Mouse (Mus musculus) retina, adult 2 months (tissue): Measurements from ENCODE around the gene Slc2a8.
"Not testable (repeated sequence)": the region's sequence is repeated elsewhere in the genome, so short reads cannot be mapped to it uniquely, and the experiment has no call there.

Experiments used
- DNase-seq: peaks from one replicate; pipeline ENCODE4 v3.0.0-alpha.2; 2012; ENCODE audit warnings: low read depth, low spot score

Slc2a8 gene

DNA sequence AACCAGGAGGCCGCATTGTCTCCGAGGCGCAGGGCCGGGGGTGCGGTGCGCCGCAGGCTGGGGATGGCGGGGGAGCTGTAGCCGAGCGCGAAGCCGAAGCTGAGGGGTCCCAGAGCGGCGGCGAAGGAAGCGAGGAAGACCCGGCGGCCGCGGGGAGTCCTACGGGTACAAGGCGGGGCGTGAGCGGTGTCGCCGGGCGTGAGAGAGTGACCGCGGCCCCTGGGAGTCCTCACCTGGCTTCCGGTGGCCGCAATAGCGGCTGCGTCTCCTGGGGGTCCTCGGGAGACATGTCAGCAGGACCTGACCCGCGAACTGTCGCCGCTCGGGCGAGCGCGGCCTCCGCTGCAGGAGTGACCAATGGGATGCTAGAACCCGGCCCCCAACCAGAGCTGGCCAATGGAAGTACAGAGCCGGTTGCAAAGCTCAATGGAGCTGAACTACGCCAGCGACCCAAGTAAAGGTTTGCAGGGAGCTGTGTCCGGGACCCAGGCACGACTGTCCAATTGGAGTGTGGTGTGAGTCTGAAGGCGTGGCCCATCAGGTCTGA is at the start of gene Slc2a8:
TSS of gene Slc2a8 (minus strand) at position 359 of the 547 bp plus-strand sequence.
- DNase-seq, result peak; percentile 78

DNA sequence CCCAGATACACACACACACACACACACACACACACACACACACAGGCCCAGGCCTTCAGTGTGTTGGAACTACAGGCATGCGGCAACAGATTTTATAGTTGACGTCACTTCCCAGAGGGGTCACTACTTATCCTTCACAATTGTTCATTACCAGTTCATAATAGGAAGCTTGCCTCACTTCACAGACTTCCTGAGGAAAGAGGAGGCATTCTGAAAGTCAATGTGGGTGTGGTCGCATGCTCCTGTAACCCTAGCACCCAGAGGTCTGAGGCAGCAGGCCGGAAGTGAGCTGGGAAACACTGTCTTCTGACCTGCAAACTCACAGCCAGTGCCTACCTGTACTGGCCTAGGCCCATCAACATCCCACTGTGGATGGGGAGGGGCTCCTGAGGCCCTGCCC is 43.2 kb upstream of the Slc2a8 start:
- no peak for DNase-seq

- DNase-seq, result no peak
Measured at GRCm38 (mm10) chr2:33024564-33024963, 42.7 kb upstream of the Slc2a8 start.

- no peak for DNase-seq
Measured at GRCm38 (mm10) chr2:33022846-33023245, 41.0 kb upstream of the Slc2a8 start.

DNA sequence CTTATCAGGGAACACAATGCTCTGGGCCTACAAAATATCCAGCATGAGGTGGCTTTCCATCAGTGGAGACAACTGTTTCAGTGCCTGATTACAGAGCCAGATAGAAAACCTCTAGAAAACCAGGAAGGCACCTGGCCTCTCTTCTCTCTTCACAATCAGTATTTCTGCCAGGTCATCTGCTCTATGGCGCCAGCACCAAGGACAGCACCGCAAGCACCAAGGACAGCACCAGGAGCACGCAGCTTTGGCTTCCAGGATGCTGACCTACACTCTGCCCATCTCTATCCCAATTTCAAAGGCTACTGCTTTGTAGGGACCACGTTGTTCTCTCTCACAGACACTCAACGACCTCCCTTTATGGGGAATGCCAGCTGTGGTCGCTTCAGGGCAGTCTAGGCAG is 36.1 kb upstream of the Slc2a8 start:
- no peak for DNase-seq

- no peak for DNase-seq
Measured at GRCm38 (mm10) chr2:33017191-33017590, 35.3 kb upstream of the Slc2a8 start.

DNA sequence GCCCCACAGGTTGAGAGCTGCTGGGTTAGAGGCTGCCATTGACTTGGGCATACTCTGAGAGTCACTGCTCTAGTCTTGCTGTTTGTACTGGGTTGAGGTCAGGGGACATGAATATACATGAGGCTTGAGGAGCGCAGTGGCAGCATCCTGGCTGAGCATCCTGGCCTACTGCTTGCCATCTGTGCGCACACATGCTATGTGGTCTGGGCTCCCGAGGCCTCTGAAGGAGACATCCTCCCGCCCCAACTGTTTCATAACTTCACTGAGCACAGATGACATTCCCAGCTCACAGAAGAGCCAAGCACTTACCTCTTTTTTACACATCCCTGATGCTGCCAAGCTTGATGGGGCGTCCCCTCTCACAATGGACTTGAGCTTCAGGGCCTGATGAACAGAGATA is 33.0 kb upstream of the Slc2a8 start:
- DNase-seq, result no peak

DNA sequence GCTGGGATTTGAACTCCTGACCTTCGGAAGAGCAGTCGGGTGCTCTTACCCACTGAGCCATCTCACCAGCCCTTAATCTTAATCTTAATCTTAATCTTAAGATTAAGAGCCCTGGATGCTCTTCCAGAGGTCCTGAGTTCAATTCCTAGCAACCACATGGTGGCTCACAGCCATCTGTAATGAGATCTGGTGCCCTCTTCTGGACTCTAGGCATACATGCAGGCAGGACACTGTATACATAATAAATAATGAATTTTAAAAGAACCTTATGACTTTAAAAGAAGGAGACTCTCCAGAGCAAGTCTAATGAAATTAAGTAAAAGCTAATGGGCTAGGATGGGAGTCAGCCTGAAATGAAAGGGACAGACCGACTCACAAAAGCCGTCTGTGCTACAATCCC is 27.2 kb upstream of the Slc2a8 start:
- not testable (repeated sequence) for DNase-seq

GRCm38 (mm10) chr2:33005041-33005440 is 23.2 kb upstream of the Slc2a8 start:
- no peak for DNase-seq

- no peak for DNase-seq
Measured at GRCm38 (mm10) chr2:33002144-33002543, 20.3 kb upstream of the Slc2a8 start.

GRCm38 (mm10) chr2:32999752-33000151 is 17.9 kb upstream of the Slc2a8 start:
- DNase-seq, result no peak

DNA sequence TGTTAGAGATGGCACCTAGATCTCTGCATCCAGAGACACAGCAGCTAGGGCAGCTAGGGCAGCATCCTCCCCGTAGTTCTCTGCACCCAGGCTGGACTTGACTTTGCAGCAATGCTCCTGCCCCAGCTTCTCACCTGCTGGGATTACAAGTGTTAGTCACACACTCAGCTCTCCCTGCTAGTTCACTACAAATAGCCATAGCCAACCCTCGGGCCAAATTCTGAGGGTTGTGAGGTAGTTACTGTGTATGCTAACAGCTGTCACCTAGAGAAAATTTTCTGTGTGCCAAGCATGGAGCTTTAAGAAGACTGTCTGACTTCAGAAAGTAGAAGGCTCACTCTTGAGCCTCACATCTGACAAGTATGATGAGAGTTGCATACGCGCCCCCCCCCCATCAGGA is 15.9 kb upstream of the Slc2a8 start:
- DNase-seq, result no peak

- no peak for DNase-seq
Measured at GRCm38 (mm10) chr2:32997081-32997480, 15.2 kb upstream of the Slc2a8 start.

DNA sequence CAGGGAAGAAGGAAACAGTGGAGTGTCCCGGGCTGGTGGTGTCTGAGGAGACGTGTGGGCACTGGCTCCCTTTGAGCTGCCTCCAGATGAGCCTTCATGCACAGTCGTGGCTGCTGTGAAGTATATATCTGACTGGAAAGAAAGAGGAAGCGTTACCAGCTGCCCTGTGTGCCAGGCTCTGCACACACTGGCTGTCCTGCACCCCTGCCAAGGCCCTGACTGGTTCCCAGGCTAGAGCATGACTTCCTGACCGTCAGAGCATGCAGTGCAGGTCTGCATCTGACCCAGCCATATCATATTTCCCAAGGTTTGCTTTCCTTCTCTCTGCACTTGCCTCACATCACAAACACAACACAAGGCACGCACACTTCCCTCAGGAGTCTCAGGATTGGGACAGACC is 10.2 kb upstream of the Slc2a8 start:
- no peak for DNase-seq

GRCm38 (mm10) chr2:32990167-32990832 is 8.4 kb upstream of the Slc2a8 start:
- no peak for DNase-seq

DNA sequence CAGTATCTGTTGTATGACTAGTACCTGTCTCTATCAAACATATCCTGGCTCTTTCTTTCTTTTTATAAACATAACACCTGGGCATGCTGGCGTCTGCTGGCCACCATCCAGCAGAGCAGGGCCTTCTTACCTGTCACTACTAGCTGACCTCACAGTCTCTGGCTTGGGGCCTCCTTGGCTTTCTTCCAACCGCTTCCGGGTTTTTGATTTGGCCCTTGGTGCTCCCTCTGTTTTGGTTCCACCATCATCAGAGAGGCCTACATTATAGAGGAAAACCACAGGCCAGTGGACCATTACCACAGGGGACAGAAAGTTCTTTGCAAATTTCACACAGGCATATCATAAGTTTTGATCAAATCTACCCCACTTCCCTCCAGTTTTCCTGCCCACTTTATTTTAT is 7.5 kb upstream of the Slc2a8 start:
- DNase-seq, result no peak

- DNase-seq, result no peak
Measured at GRCm38 (mm10) chr2:32985844-32986243, 4.0 kb upstream of the Slc2a8 start.

DNA sequence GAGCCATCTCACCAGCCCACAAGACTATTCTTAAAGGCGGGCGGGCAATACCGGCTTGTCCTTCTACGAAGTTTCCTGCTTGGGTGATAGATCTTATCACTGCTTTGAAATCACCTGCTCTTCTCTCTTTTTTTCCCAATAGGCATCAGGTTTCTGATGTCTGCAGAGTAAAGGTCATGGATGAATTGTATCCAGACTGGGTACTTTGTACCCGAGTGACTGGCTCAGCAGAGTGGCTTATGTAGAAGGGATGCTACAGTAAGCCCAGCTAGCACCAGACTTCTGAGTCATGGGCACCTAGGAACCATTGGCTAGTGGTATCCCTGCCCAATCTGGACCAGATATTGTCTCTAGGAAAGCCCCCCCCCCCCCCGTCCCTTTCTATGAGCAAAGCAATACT is 1.7 kb upstream of the Slc2a8 start:
- no peak for DNase-seq

DNA sequence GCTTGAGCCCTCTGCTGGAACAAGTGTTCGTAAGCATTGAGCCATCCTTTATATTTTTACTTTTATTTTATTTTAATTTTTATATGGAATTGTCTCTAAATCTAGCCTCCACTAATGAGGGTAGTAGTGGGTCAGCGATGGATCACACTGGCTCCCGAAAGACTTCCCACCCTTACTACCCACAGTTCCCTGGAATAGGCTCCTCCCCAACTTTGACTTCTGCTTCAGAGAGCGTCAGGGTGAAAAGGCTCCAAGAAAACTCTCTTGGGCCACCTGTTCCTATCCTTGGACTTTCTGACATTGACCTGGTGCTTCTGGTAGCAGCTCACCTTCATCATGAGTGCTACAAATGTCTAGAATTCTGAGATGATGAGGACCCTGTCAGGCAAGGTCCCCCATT is 817 bp upstream of the Slc2a8 start:
- no peak for DNase-seq

GRCm38 (mm10) chr2:32981281-32981680 is 602 bp downstream of the Slc2a8 start:
- no peak for DNase-seq

DNA sequence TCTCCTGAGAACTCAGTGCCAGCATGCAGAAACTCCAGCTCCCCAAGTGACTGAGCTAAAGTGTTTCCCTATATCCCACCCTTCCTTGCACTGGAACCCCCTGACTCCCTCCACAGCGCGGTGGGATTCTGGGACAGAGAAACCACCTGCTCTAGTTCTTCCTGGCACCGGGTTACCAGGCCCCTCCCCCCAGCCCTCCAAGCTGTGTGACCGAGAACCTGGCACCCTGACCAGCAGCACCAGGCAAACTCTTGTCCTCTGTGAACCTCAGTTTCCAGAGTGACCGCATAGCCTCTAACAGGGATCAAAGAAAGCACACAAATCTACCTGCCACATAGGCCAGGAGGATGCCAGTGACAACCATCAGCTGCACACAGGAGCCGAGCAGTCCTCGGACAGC is 2.2 kb downstream of the Slc2a8 start:
- no peak for DNase-seq

GRCm38 (mm10) chr2:32978675-32979074 is 3.2 kb downstream of the Slc2a8 start:
- DNase-seq, result no peak

- no peak for DNase-seq
Measured at GRCm38 (mm10) chr2:32977114-32977513, 4.8 kb downstream of the Slc2a8 start.

DNA sequence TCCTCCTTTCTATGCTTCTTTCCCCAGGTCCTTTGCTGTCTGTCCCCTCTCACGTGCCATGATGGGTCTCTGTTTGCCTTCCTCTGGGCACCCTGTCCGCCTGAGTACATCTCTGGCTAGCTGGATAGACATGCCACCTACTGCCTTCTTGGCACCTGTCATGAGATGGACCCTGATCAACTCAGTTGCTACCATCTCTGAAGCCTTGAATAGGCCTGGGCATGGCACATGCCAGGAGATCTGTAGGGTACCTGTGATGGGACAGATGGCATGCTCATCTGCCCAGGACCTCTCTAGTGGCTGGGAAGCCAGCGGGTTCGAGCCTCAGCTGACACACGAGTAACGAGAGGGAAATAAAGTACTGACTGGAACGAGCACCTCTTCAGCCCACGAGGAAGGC is 7.7 kb downstream of the Slc2a8 start:
- no peak for DNase-seq
